Mouse (Mus musculus) brain, embryonic 14.5 days (tissue): Measurements from ENCODE around the gene Rad51b.

ENCODE experiments used
- CTCF ChIP-seq: fragments of 200-500 bp; IDR thresholded peaks from 2 replicates; pipeline ENCODE4 v1.5.1; 2012; ENCODE audit warnings: inconsistent platforms, mild to moderate bottlenecking, moderate library complexity, borderline replicate concordance; ENCODE audit not compliant: insufficient read depth, insufficient read length; ENCODE audit errors: extremely low read depth
- POLR2A ChIP-seq: fragments of 200-500 bp; IDR thresholded peaks from 2 replicates; pipeline ENCODE4 v1.6.1; 2012; ENCODE audit warnings: mild to moderate bottlenecking, inconsistent platforms, borderline replicate concordance; ENCODE audit not compliant: poor library complexity, insufficient read depth, insufficient read length, severe bottlenecking; ENCODE audit errors: extremely low read depth

DNA sequence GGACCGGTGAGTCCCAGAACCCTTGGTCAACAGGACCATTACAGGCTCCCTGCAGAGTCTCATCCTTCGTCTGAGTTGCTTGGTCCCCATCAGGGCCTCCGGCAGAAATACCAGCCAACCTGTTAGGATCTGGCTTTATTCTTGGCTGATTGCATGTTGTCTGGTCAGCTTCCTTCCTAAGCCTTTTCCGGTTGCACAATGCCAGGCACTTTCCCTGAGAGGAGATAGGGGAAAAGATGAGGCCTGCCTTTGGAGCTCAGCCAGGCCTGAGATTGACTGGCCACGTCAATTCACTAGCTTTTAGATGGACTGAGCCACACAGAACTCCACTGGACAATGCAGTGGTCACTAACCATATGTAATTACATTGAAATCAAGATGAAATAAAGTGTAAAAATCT, 552.9 kb downstream of the Rad51b start:
- TF ChIP-seq CTCF (no peak), POLR2A (no peak)
